Mouse (Mus musculus) liver, embryonic 14.5 days (tissue): ENCODE data around the gene Tefm.

ENCODE experiments used
- CTCF ChIP-seq: IDR thresholded peaks from 2 replicates; pipeline ENCODE4 v1.5.1; 2016; ENCODE audit warnings: antibody characterized with exemption, low read depth, control low read depth
- EP300 ChIP-seq: IDR thresholded peaks from 2 replicates; pipeline ENCODE4 v1.6.1; 2016; ENCODE audit warnings: antibody characterized with exemption, low read depth

- TF ChIP-seq CTCF (no peak), EP300 (no peak)
These were observed 897 bp upstream of the Tefm start for GRCm38 (mm10) chr11:80142872-80143271.
